Comparison of ENCODE assay signal across 9 mouse cellular contexts in genomic region chr11:76709625-76710452, GRCm38 (mm10). TPM values are rescaled to one million over a fixed set of nuclear protein-coding genes. Genes with fewer than 3 reads are reported as not detected.
DNase-seq lines count a peak whose midpoint lies in the region; TF ChIP-seq lines count a peak whose summit lies in the region.
"Had no signal": no experiment of that assay in that cellular context is flagged by ENCODE, and none has a peak within 500 bp of the region (broad histone marks: within the 10 kb centered on the region; RNA-seq: fewer than 3 reads in every experiment).

No protein-coding gene starts in this region.

- H3ac ChIP-seq in myocyte (ENCODE audit: control insufficient read depth, insufficient read length), result no peak overlapping the region

- no peaks in the 10 kb centered on the region for H3K79me2 ChIP-seq in myocyte (ENCODE audit: control insufficient read depth, insufficient read depth)

- H3K4me2 ChIP-seq in myocyte (ENCODE audit: low read depth), result peak overlapping the region; percentile 65

- no peaks in the 10 kb centered on the region for H3K36me3 ChIP-seq in myocyte (ENCODE audit: control insufficient read depth, insufficient read depth)

- DNase-seq in cerebellum, postnatal 10 days, result peak; percentile 54 to 63
- DNase-seq in cerebellum, postnatal 36 days, result no peak
- peak; percentile 77 for DNase-seq in adrenal gland, adult 2 months
- peak; percentile 57 for DNase-seq in gastrocnemius, postnatal 25 days
- peak; percentile 54 for DNase-seq in kidney, postnatal 10 days
- DNase-seq in right cerebral cortex, adult 2 months (ENCODE audit: low spot score in 2 of 2), result no peak
- DNase-seq in thymus, adult 18-20 months, result no peak

- no peak overlapping the region for H3K4me3 ChIP-seq in myocyte

- H3K27me3 ChIP-seq in myocyte (ENCODE audit: control insufficient read depth, insufficient read depth, insufficient read length), result peaks cover 5% of the 10 kb centered on the region

- peak; percentile 40 for TF ChIP-seq POLR2A in myocyte (IDR thresholded peaks at IDR 0.05; ENCODE audit: insufficient read length, low read depth)

TF ChIP-seq in myocyte, 11 proteins besides CTCF, POLR2A, EP300 and RAD21:
- TF ChIP-seq E2F4 (IDR thresholded peaks at IDR 0.05; ENCODE audit: insufficient read depth), result no peak
- TF ChIP-seq CEBPB (IDR thresholded peaks at IDR 0.05; ENCODE audit: insufficient read depth, poor library complexity, severe bottlenecking), result peak; percentile 89
- TF ChIP-seq MAX (IDR thresholded peaks at IDR 0.05; ENCODE audit: low read depth), result no peak

RNA-seq across cellular contexts. Expression of gene Trarg1, which starts 30.2 kb away (rescaled TPM):
- 10 to 100 TPM; 30.0 to 67.3 TPM for total RNA-seq in adrenal gland, adult 2 months (2021)
- 15.9 and 18.5 TPM in 2 replicates for polyA plus RNA-seq in adrenal gland, adult 2 months (2012; rRNA removed)
- 1 to 10 TPM in 1 of 2 experiments, under 1 TPM in 1; 0.84 to 8.2 TPM for total RNA-seq in gastrocnemius, postnatal 25 days (2021)
- polyA plus RNA-seq in myocyte (2012; fragmentation: generic; extraction: Trizol), result 0.34 TPM
- total RNA-seq: neutrophil, adult 5-6 weeks had no signal

RNA-seq across cellular contexts. Expression of gene Bhlha9, which starts 37.6 kb away (rescaled TPM):
- not detected for total RNA-seq in adrenal gland, adult 2 months (2021)
- 0.21 TPM in 1 of 2 replicates, not detected in the other for polyA plus RNA-seq in adrenal gland, adult 2 months (2012; rRNA removed)
- not detected for total RNA-seq in gastrocnemius, postnatal 25 days (2021)
- not detected for polyA plus RNA-seq in myocyte (2012; fragmentation: generic; extraction: Trizol)
- total RNA-seq: neutrophil, adult 5-6 weeks had no signal

RNA-seq across cellular contexts. Expression of gene Gosr1, which starts 53.5 kb away (rescaled TPM):
- total RNA-seq in adrenal gland, adult 2 months (2021), result 10 to 100 TPM; 64.1 to 99.6 TPM
- 14.4 and 18.4 TPM in 2 replicates for polyA plus RNA-seq in adrenal gland, adult 2 months (2012; rRNA removed)
- total RNA-seq in gastrocnemius, postnatal 25 days (2021), result 10 to 100 TPM; 17.6 to 18.6 TPM
- polyA plus RNA-seq in myocyte (2012; fragmentation: generic; extraction: Trizol), result 16.5 TPM

Comparison
In these comparisons a context has a peak if more than half of its experiments do, and no peak if none do; other contexts are left out.
1. DNase-seq: peak in cerebellum, postnatal 10 days (2 of 2), adrenal gland, adult 2 months (single experiment), gastrocnemius, postnatal 25 days (single experiment) and kidney, postnatal 10 days (single experiment); none in cerebellum, postnatal 36 days (0 of 2), right cerebral cortex, adult 2 months (0 of 2) and thymus, adult 18-20 months (0 of 2).